Mouse (Mus musculus) hindbrain, embryonic 12.5 days (tissue): ENCODE measurements at regions not wholly inside any gene's neighbourhood (a gene's known extent, or its start where the extent isn't known, plus 50 kb on each side); places are given as distances from the start of the nearest gene placed in this dataset.

Experiments used
- ATAC-seq: fragments of 200-750 bp; cut with Nextera tagmentation; 2 replicates; pipeline ENCODE4 v1.8.0; 2017; ENCODE audit warnings: moderate TSS enrichment; ENCODE audit not compliant: low FRiP score
- H3K27ac ChIP-seq: fragments of 300-500 bp; sonication (generic); 2 replicates; pipeline ENCODE4 v1.5.1; 2016; ENCODE audit warnings: mild to moderate bottlenecking
- H3K27me3 ChIP-seq: fragments of 300-500 bp; sonication (generic); 2 replicates; pipeline ENCODE4 v1.6.1; 2016; ENCODE audit warnings: mild to moderate bottlenecking
- H3K36me3 ChIP-seq: fragments of 300-500 bp; sonication (generic); 2 replicates; pipeline ENCODE4 v1.6.1; 2016; ENCODE audit warnings: mild to moderate bottlenecking
- H3K4me1 ChIP-seq: fragments of 300-500 bp; sonication (generic); 2 replicates; pipeline ENCODE4 v1.6.1; 2016
- H3K4me2 ChIP-seq: fragments of 300-500 bp; sonication (generic); replicated peaks from 2 replicates; pipeline ENCODE4 v1.6.1; 2016; ENCODE audit warnings: mild to moderate bottlenecking
- H3K4me3 ChIP-seq: fragments of 300-500 bp; sonication (generic); 2 replicates; pipeline ENCODE4 v1.5.1; 2016; ENCODE audit warnings: mild to moderate bottlenecking
- H3K9ac ChIP-seq: fragments of 300-500 bp; sonication (generic); 2 replicates; pipeline ENCODE4 v1.6.1; 2016; ENCODE audit warnings: mild to moderate bottlenecking, moderate library complexity
- H3K9me3 ChIP-seq: fragments of 300-500 bp; sonication (generic); replicated peaks from 2 replicates; pipeline ENCODE4 v1.6.1; 2016; ENCODE audit warnings: mild to moderate bottlenecking
- WGBS: fragments of 180-500 bp; shearing (Covaris S2); methylation state at CpG from one replicate; pipeline ENCODE4 v1.1.7; 2016; 5-methylcytosine and 5-hydroxymethylcytosine counted together

- ATAC-seq: peak; percentile 88
- no peaks in the 10 kb centered on the region for H3K9me3 ChIP-seq
- peaks cover 19% of the 10 kb centered on the region; the same call in 1 of the 2 replicates for H3K4me1 ChIP-seq
- 19% methylated on average over 4 of the region's 4 CpGs for WGBS
- peak overlapping the region; percentile 81 for H3K27ac ChIP-seq
- no peaks in the 10 kb centered on the region for H3K36me3 ChIP-seq
- no peak overlapping the region for H3K4me2 ChIP-seq
- no peaks in the 10 kb centered on the region for H3K27me3 ChIP-seq
- no peak overlapping the region for H3K9ac ChIP-seq
- no peak overlapping the region for H3K4me3 ChIP-seq
Observed at GRCm38 (mm10) chr9:42178759-42179377, 54.8 kb upstream of the Sorl1 start.

GRCm38 (mm10) chr9:42174349-42174955, 50.4 kb upstream of the Sorl1 start:
- Histone ChIP-seq H3K27me3 (no peaks in the 10 kb centered on the region), H3K9ac (no peak overlapping the region), H3K4me2 (no peak overlapping the region), H3K4me3 (no peak overlapping the region), H3K36me3 (no peaks in the 10 kb centered on the region), H3K4me1 (peaks cover 9% of the 10 kb centered on the region; the same call in 1 of the 2 replicates), H3K27ac (peak overlapping the region; percentile 18; the same call in 1 of the 2 replicates), H3K9me3 (no peaks in the 10 kb centered on the region)
- no peak for ATAC-seq
- WGBS: 15% methylated on average over 2 of the region's 2 CpGs
